Mouse (Mus musculus) liver, embryonic 12.5 days (tissue): ENCODE data around the gene Ccdc6. TPM values are rescaled to one million over a fixed set of nuclear protein-coding genes. Genes with fewer than 3 reads are reported as not detected.

Source experiments
- polyA plus RNA-seq: library from polyadenylated mRNA; unstranded; fragments of >200 nt; fragmentation: Nextera tagmentation; extraction: Ambion mirVana; gene quantifications from 2 replicates; pipeline ENCODE4 v1.2.1, GENCODE M21; 2016

The Ccdc6 gene
- polyA plus RNA-seq, 1 experiment from 2014 or later = 9.5 TPM

Other genes starting within 250 kb of the Ccdc6 start
- 0.35 and 0.87 TPM in 2 replicates for gene Mrln, start 107.5 kb downstream of the Ccdc6 start, polyA plus RNA-seq
- 0.37 and 0.52 TPM in 2 replicates for gene Slc16a9, start 148.0 kb downstream of the Ccdc6 start, polyA plus RNA-seq